Mouse (Mus musculus) heart, adult 18-20 months (tissue): Measurements from ENCODE around the gene Ushbp1. TPM values are rescaled to one million over a fixed set of nuclear protein-coding genes. Genes with fewer than 3 reads are reported as not detected.

Source experiments
- DNase-seq, 2 experiments: peaks; one replicate each; pipeline ENCODE4 v3.0.0; 2021 to 2022; ENCODE audit warnings: mixed read lengths in 1 of 2
- total RNA-seq, 2 experiments: library from RNA; stranded (reverse); gene quantifications; 2 replicates each; pipeline ENCODE4 v1.2.3; 2021

The Ushbp1 gene
- total RNA-seq, 2 experiments from 2014 or later: 20.4 to 23.2 TPM

DNA sequence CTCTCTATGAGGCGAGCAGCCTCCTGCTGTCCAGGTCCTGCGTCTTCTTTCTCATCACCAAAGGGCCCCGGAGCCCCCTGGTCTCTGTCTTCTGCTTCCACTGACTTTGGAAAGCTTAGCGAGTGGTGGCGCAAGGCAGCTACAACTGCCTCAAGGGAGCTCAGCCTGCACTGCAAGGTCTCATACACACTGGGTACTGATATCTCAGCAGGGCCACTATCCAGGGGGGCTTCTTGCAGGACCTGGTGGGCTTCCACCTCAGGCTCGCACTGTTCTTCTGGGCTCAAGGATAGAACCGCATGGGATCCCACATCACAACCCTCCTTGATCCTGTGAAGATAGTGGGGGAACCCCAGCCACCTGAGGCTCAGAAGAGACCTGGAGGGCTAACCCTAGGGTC is 1.1 kb downstream of the Ushbp1 start:
- DNase-seq: peak; percentile 3 to 8

DNA sequence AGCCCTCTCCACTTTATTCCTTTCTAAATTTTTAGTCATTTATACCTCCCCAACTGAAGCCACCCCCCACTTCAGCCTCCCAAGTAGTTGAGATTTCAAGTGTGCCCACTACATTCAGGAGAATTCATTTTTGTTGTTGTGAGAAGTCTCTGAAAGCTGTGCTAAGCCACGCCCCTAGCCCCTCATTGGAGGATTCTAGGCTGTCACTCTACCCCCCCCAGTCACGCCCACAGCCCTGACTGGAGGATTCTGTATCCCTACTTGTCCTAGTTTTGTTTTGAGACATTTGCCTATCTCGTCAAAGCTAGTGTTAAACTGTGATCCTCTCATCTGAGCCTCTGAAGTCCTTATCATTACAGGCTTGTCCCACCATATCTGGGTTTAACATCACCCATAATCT is 2.7 kb downstream of the Ushbp1 start:
- DNase-seq: peak; percentile 3 to 12

DNA sequence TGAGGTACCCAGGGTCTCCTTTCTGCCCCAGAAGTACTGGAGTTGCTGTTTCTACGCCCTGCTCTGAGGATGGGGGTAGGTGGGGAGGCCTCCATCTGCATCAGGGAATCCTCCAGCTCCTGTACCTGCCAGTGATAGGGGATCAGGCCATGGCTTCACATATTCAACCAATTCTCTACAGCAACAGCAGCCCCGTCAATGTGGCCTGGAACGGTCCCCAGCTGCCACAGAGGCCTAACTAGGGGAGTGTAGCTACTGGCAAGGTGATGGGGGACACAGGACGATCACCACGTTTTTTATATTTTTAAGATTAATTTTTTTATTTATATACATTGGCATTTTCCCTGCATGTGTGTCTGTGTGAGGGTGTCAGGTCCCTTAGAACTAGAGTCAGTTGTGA is 3.2 kb downstream of the Ushbp1 start:
- DNase-seq: no peak

DNA sequence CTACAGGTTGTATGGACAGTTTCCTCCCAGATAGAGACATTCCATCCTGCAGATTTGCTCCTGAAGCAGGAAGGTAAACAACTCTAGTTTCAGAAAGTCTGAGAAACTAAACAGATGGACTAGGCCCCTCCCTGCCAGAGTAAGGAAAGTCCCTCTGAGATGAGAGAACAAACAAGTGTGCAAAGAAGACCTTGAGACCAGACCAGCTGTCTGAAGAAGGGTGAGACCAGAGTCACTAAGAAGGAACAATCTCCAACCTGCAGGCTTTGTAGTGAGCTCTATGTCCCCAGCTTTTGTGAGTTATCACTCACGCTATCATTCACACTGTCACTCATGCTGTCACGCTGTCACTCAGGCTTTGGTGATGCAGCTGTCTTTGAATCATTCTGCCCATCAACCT is 3.9 kb downstream of the Ushbp1 start:
- peak in 1 of 2 experiments; percentile 0 for DNase-seq

DNA sequence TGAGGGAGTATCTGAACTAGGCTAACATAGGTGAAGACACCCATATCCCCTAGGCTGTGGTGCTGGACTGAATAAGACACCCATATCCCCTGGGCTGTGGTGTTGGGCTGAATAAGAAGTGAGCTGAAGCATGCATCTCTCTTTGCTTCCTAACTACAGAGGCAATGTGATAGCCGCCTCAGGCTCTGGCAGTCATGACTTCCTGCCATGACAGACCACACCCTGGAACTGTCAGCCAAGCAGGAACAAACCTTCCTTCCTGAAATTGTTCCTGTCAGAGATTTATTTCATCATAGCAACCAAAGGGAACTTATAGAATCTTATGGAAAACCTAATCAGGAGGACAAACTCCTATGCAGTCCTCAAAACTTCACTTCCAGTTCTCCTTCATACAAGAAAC is 7.3 kb downstream of the Ushbp1 start:
- DNase-seq: peak in 1 of 2 experiments; percentile 63

DNA sequence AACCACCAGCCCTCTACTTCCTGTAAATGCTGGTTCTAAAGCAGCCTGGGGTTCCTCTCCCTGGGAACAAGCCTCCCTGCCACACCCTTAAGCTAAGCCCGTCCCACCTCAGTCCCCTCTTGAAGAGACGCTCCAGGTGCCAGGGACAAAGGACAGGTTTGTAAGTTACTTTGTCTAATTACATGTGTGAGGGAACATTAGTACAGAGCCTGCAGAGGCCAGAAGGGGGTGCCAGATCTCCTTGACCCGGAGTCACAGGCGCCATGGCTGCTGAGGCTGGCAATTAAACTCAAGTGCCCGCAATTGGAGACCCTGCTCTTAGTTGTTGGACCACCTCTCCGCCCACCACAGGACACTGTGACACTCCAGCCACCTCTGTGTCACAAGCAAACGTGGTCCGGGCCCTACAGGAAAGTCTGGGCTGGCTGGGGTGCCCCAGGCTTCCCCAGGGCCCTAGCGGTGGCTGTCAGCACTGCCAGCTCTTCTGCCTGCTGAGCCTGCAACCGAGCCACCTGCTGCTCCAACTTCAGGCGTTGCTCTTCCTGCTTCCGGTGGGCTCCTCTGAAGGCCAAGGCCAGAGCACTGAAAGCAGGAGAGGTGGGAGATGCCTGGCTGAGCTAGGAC is 10.3 kb downstream of the Ushbp1 start:
- no peak for DNase-seq

DNA sequence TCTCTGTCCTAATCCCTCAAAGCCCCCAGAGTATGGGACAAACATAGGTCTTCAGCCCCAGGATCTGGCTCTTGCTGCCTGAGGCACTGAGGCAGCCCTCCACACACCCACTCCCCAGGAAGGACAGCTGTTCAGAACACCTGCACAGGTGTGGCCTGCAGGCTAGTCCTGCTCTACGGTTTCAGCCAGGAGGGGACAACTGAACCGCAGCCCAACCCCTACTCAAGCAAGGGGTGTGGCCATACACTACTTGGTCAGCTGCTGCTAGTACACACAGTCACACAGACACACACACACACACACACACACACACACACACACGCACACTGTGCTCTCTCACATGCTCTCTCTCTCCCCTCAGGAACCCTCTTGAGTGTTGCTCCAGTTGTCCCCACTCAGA is 11.7 kb downstream of the Ushbp1 start:
- no peak for DNase-seq

DNA sequence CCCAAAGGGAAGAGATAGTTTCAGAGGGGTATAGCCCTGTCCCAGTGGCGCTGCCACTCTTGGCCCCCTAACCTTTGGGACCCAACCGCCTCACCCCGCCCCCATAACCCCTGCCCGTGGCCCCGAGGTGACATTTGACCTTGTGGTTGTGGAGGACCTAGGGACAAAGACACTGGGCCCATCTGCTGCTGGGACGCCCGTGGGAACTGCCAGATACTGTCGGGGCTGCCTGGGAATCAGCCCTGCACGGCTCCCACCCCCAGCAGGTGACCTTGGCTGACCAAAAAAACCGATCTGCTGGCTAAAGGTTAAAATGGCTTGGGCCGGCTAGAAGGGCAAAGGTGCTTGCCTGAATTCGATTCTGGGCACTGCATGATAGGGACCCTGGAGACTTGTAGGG is 12.2 kb downstream of the Ushbp1 start:
- no peak for DNase-seq

DNA sequence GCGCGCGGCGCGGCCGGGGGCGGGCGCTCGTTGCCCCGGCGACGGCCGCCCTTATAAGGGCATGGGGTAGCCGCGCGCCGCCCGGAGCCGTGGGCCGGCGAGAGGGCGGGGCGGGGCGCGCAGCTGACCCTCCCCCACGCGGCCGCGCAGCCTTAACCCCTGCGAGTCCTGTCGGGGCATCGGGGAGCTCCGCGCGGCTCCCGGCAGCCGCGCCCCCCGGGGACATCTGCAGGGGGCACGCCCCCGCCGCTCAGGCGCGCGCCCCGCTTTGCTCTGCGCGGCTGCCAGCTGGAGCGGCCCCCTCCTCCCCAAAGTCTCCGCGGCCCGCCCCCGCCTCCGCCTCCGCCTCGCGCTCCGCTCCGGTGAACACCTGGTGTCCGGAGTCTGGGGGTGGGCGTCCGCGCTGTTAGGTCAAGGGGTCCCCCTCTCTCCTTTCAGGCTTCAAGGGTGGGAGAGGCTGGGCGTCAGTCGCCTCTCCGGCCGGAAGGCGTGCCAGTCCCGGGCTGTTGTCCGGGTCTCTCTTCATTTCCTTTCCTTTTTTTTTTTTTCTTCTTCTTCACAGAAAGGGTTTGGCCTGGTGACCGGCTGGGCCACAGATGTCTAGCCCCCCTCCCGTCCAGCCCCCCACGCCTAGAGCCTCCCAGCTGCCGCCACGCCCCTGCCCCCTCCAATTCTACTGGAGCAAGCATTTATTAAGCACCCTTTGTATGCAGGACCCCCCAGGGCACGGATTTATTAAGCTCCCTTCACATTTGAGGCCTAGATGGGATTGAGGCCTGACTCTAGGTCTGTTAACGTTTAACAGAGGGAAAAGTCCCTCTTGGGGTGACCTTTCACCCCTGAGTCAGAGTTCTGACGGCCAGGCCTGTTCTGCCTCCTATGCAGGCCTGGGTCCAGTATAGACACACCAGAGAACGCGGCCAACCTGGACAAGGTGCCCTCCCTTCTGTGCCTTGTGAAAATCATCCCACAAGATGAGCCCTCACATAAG is 13.3 kb downstream of the Ushbp1 start:
- DNase-seq: peak; percentile 61 to 92

DNA sequence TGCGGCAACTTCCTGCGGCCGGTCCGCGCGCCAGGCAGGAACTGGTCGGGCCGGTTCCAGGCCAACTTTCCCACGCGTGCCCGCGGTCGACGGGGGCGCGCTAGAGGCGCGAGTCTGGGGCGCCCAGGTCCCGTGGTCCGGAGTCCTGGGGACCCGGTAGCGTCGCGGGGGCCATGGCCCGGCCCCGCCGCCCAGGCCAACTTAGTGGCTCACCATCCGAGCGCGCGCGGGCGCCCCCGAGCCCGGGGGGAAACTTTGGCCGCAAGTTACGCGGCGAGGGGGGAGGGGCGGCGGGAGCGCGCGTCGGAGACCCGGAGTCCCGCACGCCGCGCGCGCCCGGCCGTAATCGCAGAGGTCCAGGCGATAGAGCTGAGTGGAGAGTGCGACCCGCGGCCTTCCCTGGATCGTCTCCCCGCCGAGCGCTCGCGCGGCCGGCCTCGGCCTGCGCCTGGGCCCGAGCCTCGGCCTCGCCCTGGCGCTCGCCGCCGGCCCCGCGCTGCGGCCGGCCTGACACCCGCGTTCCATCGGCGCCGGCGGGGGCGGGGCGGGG is 14.1 kb downstream of the Ushbp1 start, which contains the start of gene Nr2f6:
Gene Nr2f6 (minus strand): TSS at position 540 of the 550 bp plus-strand sequence.
- DNase-seq: peak; percentile 80 to 85

DNA sequence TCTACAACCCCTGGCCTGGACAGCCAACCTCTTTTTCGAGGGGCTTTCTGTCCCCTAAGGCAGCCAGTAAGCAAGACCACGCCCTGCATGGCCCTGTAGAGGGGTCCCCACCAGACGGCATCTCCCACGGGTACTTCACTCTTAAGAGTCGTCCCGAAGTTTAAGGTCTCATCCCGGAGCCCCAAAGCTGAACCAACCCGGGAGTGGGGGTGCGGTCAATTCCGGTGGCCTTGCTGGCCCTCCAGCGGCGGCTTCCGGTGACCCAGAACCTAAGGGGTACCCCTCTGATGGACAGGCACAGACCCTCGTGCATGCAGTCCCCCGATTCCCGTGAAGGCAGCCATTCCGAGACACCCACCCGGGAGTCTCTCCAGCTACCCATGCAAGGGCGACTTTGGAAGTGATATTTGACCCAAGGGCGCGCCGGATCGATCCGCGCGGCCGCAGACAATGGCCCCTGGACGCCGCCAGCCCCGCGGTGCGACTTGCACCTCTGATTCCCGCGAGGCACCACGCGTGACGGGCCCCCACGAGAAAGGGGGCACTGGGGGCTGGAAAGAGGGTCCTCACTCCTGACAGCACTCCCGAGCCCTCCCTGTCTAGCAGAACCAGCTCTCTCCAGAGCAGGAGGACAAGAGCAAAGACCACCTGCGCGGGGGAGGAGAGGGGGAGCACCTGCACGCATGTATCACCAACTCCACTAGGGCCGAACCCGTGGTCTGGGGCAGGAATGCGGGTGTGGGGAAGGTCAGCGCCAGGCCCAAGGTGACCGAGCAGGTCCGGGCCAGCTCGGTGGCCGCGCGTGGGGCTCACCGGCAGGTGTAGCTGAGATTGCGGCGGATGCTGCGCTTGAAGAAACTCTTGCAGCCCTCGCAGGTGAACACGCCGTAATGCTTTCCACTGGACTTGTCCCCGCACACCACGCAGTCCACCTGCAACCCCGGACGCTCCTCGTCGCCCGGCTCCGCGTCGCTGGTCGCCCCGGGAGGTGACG is 15.1 kb downstream of the Ushbp1 start:
- peak in 1 of 2 experiments; percentile 64 for DNase-seq

DNA sequence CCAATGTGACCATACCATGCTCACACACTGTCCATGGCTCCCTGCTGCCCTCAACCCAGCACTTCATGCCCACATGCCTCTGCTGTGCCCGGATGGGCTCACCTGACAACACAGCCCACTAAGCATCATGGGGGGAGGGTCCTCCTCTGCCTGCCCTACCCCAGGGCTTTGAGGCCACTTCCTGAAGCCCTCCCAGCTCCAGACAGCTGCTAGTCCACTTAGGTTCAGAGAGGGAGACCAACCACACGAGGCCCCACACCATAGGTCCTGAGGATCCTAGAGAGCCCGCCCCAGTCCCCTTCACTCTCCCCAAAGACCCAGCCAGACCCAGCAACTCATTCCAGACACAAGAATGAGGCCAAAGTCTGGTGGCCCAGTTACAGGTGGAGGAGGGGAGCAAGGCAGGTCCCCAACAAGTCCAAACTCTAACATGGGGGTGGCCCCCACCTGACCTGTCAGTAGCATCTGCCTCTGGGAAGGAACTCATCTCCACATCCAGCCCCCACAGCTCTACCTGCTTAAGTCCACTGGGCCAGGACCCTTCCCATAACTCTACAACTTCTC is 16.0 kb downstream of the Ushbp1 start:
- no peak for DNase-seq

DNA sequence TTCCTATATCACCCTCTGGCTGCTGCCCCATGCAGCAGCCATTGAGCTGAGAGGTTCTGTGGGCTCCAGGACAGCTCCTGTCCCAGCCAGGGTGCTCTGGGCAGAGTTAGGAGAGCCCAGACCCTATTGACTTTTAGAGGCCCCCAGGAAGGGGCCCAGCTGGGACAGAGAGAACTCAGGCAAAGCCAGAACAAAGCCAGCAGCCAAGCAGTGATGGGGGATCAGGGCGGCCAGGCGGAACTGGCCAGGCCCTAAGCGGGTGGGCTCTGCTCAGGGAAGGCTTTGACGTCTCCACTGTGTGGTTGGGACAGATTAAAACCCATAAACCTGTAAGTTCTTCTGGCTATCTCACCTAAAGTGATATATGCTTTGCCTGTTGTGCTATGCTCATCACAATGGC is 16.6 kb downstream of the Ushbp1 start:
- DNase-seq: no peak

DNA sequence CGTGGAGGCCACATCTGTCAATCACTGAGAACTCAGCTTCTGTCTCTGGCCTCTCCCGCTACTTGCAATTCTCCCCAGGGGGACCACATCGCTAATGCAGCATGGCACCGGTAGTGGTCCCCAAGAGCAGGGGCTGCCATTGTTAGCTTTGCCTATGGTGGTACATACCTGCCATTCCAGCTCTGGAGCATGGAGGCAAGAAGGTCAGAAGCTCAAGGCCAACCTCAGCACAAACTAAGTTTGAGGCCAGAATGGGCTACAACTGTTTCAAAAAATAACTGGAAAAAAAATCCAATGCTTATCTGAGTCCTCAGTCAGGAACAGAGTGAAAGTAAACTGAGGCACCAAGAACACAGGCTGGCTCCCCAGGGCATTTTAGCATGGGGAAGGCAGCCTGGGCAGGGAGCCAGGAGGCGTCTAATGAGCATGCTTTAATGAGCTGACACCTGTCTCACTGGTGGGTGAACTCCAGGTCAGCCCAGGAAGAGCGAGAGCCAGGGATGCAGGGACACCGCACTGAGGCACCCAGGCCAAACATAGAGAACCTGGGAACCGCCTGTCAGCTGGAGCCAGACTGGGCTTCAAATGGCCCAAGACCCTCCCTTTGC is 19.1 kb downstream of the Ushbp1 start:
- no peak for DNase-seq

DNA sequence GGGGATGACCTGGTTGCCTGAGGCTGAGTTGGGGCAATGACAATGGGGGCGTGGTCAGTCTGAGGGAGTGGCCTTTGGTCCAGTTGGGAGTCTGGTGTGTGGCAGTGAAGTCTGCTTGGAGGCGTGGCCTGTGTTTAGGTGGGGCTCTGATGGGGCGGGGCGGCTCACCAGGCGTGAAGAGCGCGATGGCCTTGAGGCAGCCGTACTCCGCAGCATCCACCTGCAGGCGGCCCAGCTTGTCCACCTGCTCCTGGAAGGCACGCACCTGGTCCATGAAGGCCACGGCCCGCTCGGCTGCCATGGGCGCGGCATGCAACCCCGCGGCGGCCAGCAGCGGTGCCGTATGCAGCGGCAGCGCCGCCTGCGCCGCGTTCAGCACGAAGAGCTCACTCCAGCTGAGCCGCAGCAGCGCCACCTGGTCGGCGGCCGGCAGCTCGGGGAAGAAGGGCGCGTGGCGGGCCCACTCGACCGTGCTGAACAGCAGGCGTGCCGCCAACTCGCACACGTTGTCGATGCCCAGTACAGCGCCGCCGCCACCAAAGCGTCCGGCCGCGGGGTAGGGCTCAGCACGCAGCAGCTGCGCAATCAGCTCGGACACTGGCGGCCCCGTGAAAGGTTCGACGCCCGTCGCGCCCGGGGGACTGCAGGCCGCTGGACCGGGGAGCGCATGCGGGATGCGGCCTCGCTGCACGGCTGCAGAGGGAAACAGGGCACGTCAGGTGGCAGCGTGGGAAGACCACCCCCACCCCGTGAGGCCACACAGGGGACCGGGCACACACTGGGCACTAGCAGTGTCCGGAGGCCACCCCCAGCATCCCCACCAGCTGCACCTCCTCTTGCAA is 19.8 kb downstream of the Ushbp1 start:
- peak; percentile 60 to 72 for DNase-seq

DNA sequence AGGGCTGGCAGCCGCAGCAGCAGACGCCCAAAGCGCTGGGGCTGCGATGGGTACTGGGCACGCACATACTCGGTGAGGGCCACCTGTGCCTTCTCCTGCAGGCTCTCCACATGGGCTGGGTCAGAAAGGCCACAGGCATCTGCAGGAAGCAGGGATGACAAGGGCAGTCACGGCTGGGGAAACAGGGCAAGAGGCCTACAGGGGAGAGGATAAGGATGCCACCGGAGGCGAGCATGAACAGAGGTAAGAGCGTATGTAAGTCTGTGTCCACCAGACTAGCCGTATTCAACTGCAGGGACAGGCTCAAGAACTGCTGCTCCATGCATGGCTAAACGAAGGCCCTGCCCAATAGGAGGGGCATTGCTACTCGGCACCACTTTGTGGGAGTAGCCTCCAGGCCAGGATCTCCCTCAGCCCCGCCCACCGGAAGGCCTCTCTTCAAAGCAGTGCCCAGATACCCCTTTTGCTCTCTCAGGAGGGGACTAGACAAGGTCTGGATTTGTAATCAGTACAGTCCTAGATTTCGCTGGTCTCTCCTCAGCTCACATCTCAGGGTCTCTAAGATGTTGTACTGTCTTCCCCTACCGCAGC is 20.9 kb downstream of the Ushbp1 start:
- peak; percentile 44 to 49 for DNase-seq

DNA sequence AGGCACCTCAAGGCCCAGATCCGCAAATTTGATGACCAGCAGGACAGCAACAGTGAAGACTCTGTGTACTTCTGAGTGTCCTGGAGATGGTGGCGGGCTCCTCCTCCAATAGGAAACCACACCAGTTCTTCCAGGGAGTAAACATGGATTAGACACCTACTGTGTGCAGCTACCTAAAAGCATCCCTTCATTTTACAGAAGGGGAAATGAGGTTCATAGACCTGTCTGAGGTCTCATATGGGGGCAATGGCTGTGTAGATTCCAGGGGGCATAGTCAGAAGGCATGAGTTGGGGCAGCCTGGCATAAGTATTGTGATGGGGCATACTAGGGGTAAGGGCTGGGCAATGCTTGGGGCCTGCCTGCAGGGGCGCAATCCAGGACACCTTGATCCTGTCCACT is 22.6 kb downstream of the Ushbp1 start:
- no peak for DNase-seq

DNA sequence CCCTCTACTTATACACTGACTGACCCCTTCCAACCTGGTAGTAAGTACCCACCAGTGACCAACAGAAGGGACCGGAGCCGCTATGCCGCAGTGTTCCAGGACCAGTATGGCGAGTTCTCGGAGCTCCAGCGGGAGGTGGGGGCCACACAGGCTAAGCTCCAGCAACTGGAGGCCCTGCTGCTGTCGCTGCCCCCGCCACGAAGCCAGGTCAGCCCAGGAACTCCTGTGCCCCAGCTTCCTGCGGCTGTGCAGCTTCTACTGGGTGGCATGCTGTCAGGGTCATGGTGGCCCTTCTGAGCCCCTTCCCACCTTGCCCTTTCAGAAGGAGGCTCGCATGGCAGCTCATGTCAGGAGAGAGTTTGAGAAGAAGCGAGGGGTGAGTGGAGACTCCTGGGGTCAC is 23.2 kb downstream of the Ushbp1 start:
- no peak for DNase-seq

DNA sequence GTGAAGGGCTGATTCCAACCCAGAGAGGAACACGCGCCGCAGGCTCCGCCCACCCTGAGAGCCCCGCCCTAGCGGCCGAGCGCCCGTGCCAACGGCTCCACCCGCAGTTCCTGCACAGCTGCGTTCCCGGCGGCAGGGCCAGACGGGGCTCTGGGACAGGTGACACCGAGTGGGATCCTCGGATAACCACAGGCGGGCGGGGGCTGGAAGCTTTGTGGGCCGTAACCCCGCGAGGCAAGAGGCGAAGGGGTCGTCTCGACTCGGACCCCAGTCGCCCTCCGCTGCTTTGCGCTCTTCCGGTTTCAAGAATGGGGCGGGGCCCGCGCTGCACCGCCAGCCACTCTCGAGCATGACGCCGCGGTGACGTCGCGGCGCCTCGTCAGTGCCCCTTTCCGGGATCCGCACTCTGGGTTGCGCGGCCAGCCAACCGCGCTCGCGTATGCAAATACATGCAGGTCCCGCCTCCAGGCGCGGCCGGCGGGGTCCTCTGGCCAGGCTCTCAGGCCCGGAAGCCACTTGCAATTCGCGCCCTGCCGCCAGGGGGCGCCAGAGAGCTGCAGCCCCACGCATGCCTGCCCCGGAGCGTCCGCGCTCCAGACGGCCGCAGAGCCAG is 24.3 kb downstream of the Ushbp1 start, which contains the start of gene Ocel1:
Gene Ocel1 (plus strand): TSS at position 63 of the 613 bp plus-strand sequence.
- DNase-seq: peak; percentile 97 to 99
